ENCODE assay signal across 29 mouse cellular contexts in the genomic region with DNA sequence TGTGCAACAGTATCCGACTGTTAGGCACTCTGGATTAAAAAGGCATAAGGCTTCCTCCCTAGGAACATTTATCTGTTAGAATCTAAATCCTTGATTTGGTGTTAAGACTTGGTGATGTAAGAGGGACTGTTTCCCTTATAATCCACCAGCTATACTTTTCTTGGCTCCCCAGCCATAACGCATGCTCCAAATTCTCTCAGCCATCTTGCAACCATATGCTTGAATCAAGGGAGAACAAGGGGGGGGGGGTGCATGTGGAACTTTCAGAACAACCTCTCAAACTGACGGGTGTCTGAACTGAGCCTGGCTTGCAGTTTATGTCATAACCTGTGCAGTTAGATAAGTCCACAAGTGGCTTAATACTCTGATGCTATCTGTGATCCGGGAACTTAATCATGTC. TPM values are rescaled to one million over a fixed set of nuclear protein-coding genes. Genes with fewer than 3 reads are reported as not detected.
DNase-seq lines count a peak whose midpoint lies in the region; ATAC-seq and TF ChIP-seq lines count a peak whose summit lies in the region.
"Had no signal": no experiment of that assay in that cellular context is flagged by ENCODE, and none has a peak within 500 bp of the region (broad histone marks: within the 10 kb centered on the region; RNA-seq: fewer than 3 reads in every experiment).

No protein-coding gene starts in this region.

- intact Hi-C loops in heart, postnatal 10 days (cut with DNase I): no loop called here

- no peak overlapping the region for H3K4me2 ChIP-seq in forebrain, postnatal 0 days (ENCODE audit: low read depth)
- H3K4me2 ChIP-seq: heart, embryonic 13.5 days had no signal

- peaks cover 3 to 21% of the 10 kb centered on the region in 2 experiments; a peak in 2 of 4 replicates for H3K4me1 ChIP-seq in MEL (ENCODE audit: control insufficient read depth in 1 of 2, insufficient read depth in 2 of 2, low read length in 2 of 2)
- H3K4me1 ChIP-seq in forebrain, postnatal 0 days (ENCODE audit: insufficient read depth): peaks cover 9% of the 10 kb centered on the region

- H3K9ac ChIP-seq in MEL (ENCODE audit: control insufficient read depth, low read depth, low read length, poor library complexity, severe bottlenecking): no peak overlapping the region
- H3K9ac ChIP-seq in forebrain, postnatal 0 days: no peak overlapping the region
- H3K9ac ChIP-seq: heart, embryonic 13.5 days; liver, embryonic 14.5 days had no signal

- peak; percentile 39 for DNase-seq in heart, adult 11 months
- no peak for DNase-seq in heart, postnatal 10 days
- DNase-seq in MEL (ENCODE audit: low read depth, low spot score): no peak
- DNase-seq in fat pad, adult 2 months (ENCODE audit: extremely low read depth, low read depth, low spot score): peak; percentile 16
- no peak for DNase-seq in frontal cortex, postnatal 25 days (ENCODE audit: low spot score in 2 of 2)
- no peak for DNase-seq in forebrain, postnatal 0 days
- DNase-seq: adrenal gland, postnatal 25 days; cerebellum, adult 2 months; cerebellum, postnatal 14 days; gastrocnemius, postnatal 25 days; heart, postnatal 14 days; kidney, adult 9 months; kidney, postnatal 10 days; layer of hippocampus, adult 9-11 months; liver; lung, adult 2 months; lung, postnatal 14 days; spleen, adult 18-20 months; thymus, adult 18-20 months; thymus, postnatal 25 days had no signal

- no peak overlapping the region for H3K27ac ChIP-seq in MEL (ENCODE audit: control insufficient read depth, low read depth, low read length)
- H3K27ac ChIP-seq in forebrain, postnatal 0 days (ENCODE audit: low read depth, low read length): no peak overlapping the region
- H3K27ac ChIP-seq: heart, embryonic 13.5 days; hindbrain, embryonic 10.5 days; liver, embryonic 14.5 days; midbrain, embryonic 10.5 days had no signal

- no peaks in the 10 kb centered on the region for H3K27me3 ChIP-seq in MEL (ENCODE audit: control insufficient read depth in 1 of 2, insufficient read depth in 2 of 2, low read length in 2 of 2)
- no peaks in the 10 kb centered on the region for H3K27me3 ChIP-seq in forebrain, postnatal 0 days (ENCODE audit: insufficient read depth, low read length)
- H3K27me3 ChIP-seq: heart, embryonic 13.5 days had no signal

- 64% methylated on average over 4 of the region's 4 CpGs for WGBS in forebrain, postnatal 0 days

- no peaks in the 10 kb centered on the region for H3K9me3 ChIP-seq in MEL (replicated peaks; ENCODE audit: insufficient read depth, low read length)
- H3K9me3 ChIP-seq in forebrain, postnatal 0 days (ENCODE audit: low read length): no peaks in the 10 kb centered on the region
- H3K9me3 ChIP-seq: heart, embryonic 13.5 days; hindbrain, embryonic 10.5 days; midbrain, embryonic 10.5 days had no signal

- TF ChIP-seq RAD21 in MEL (IDR thresholded peaks at IDR 0.05; ENCODE audit: low read depth, low read length): no peak

- TF ChIP-seq EP300 in MEL (IDR thresholded peaks at IDR 0.05; ENCODE audit: low read depth in 1 of 2, low read length in 2 of 2): peak in 1 of 2 experiments; percentile 10; a peak in 1 of 4 replicates

- H3K36me3 ChIP-seq in MEL (ENCODE audit: control insufficient read depth in 1 of 2, insufficient read depth in 2 of 2, low read length in 2 of 2): peaks cover 0 to 16% of the 10 kb centered on the region in 2 experiments; a peak in 2 of 4 replicates
- 0 out of 2 replicates have a peak, but pooled peaks cover 3% of the 10 kb centered on the region for H3K36me3 ChIP-seq in forebrain, postnatal 0 days (ENCODE audit: insufficient read depth)
- H3K36me3 ChIP-seq: heart, embryonic 13.5 days had no signal

- TF ChIP-seq CTCF in MEL (IDR thresholded peaks at IDR 0.05 in 2 of 3, conservative IDR thresholded peaks at IDR 0.05 in 1 of 3; ENCODE audit: control insufficient read depth in 1 of 3, insufficient read depth in 1 of 3, low read depth in 2 of 3, low read length in 3 of 3, poor library complexity in 1 of 3, severe bottlenecking in 1 of 3): no peak
- no peak for TF ChIP-seq CTCF in forebrain, postnatal 0 days (IDR thresholded peaks at IDR 0.05; ENCODE audit: low read depth)

- TF ChIP-seq POLR2A in MEL (IDR thresholded peaks at IDR 0.05; ENCODE audit: control insufficient read depth in 1 of 2, insufficient read depth in 1 of 2, low read depth in 1 of 2, low read length in 2 of 2, poor library complexity in 1 of 2): no peak

- ATAC-seq in megakaryocyte-erythroid progenitor cell, adult 5-6 weeks (replicated peaks; ENCODE audit: low FRiP score, low TSS enrichment, poor library complexity, severe bottlenecking): peak; percentile 33; the same call in 1 of the 2 replicates
- ATAC-seq in granulocyte monocyte progenitor cell, adult 5-6 weeks (replicated peaks; ENCODE audit: poor library complexity, severe bottlenecking): no peak
- no peak for ATAC-seq in forebrain, postnatal 0 days
- ATAC-seq: CD4-positive, CD25-positive, alpha-beta regulatory T cell, adult 4 months; intestine, postnatal 0 days had no signal

- no peaks in the 10 kb centered on the region for H3K79me2 ChIP-seq in MEL (ENCODE audit: control insufficient read depth, insufficient read depth, low read length, poor library complexity)

- H3K4me3 ChIP-seq in MEL (ENCODE audit: control insufficient read depth in 1 of 2, insufficient read depth in 1 of 2, low read depth in 2 of 2, low read length in 2 of 2): no peak overlapping the region
- no peak overlapping the region for H3K4me3 ChIP-seq in forebrain, postnatal 0 days (ENCODE audit: low read depth, low read length)
- H3K4me3 ChIP-seq: heart, embryonic 13.5 days; hindbrain, embryonic 10.5 days; midbrain, embryonic 10.5 days; myocyte had no signal

TF ChIP-seq in MEL, 35 proteins besides CTCF, POLR2A, EP300 and RAD21:
- 0 out of 2 replicates have a peak, but pooled peaks have one; percentile 12 for TF ChIP-seq GATA1 (IDR thresholded peaks at IDR 0.05; ENCODE audit: low read depth, low read length)
- no peak for TF ChIP-seq ZMIZ1 (IDR thresholded peaks at IDR 0.05; ENCODE audit: low read depth, low read length)

RNA-seq across cellular contexts. Expression of gene Akap6, which starts 4.9 kb away (rescaled TPM):
- 100 to 1,000 TPM; 110 to 131 TPM for total RNA-seq in heart, postnatal 10 days (2021)
- under 0.01 TPM in 1 of 2 replicates, not detected in the other for total RNA-seq in MEL (2012; rRNA removed)
- not detected for polyA plus RNA-seq in MEL (2012; ENCODE audit: insufficient read depth in 1 of 2, insufficient read length in 2 of 2, low read depth in 1 of 2, low replicate concordance in 2 of 2, missing spikeins in 1 of 2)
- 0.13 TPM in 1 of 2 replicates, not detected in the other for total RNA-seq in megakaryocyte-erythroid progenitor cell, adult 5-6 weeks (2014; fragmentation: Nextera tagmentation)
- total RNA-seq in megakaryocyte-erythroid progenitor cell, adult 5-6 weeks (2017): 0.15 and 0.52 TPM in 2 replicates
- not detected in 2 replicates for total RNA-seq in granulocyte monocyte progenitor cell, adult 5-6 weeks (2014; fragmentation: Nextera tagmentation)
- total RNA-seq in granulocyte monocyte progenitor cell, adult 5-6 weeks (2017): 0.21 TPM in 1 of 2 replicates, not detected in the other
- total RNA-seq in forebrain, postnatal 0 days (2014; rRNA removed): 58.9 and 68.9 TPM in 2 replicates
- polyA plus RNA-seq in forebrain, postnatal 0 days (2015; fragmentation: Nextera tagmentation; extraction: Ambion mirVana): 7.2 and 14.4 TPM in 2 replicates

Comparison
In these comparisons a context has a peak if more than half of its experiments do, and no peak if none do; other contexts are left out.
1. DNase-seq: peak in heart, adult 11 months (single experiment) and fat pad, adult 2 months (single experiment); none in heart, postnatal 10 days (0 of 2), MEL (single experiment), frontal cortex, postnatal 25 days (0 of 2) and forebrain, postnatal 0 days (single experiment).
2. RNA of gene Akap6, which starts 4.9 kb away (total RNA-seq): 110 to 131 TPM in heart, postnatal 10 days and 58.9 to 68.9 TPM in forebrain, postnatal 0 days; 0.13 to 0.52 TPM in megakaryocyte-erythroid progenitor cell, adult 5-6 weeks, 0.21 TPM in granulocyte monocyte progenitor cell, adult 5-6 weeks and under 0.01 TPM in MEL; every median in the first group is over 10 times any median in the second.